Mouse (Mus musculus) left cerebral cortex, adult 18-20 months (tissue): ENCODE measurements at regions not wholly inside any gene's neighbourhood (a gene's known extent, or its start where the extent isn't known, plus 50 kb on each side); places are given as distances from the start of the nearest gene placed in this dataset.

ENCODE experiments used
- DNase-seq, 2 experiments: peaks; one replicate each; pipeline ENCODE4 v3.0.0; 2021 to 2022; ENCODE audit warnings: low spot score in 2 of 2, mixed read lengths in 1 of 2

- DNase-seq = no peak
Measured at GRCm38 (mm10) chr19:30427484-30427883, 122.0 kb downstream of the Dkk1 start.

GRCm38 (mm10) chr19:30433141-30433540 is 116.3 kb downstream of the Dkk1 start:
- no peak for DNase-seq

GRCm38 (mm10) chr19:30435054-30435738 is 114.3 kb downstream of the Dkk1 start:
- no peak for DNase-seq

GRCm38 (mm10) chr19:30450869-30451542 is 98.5 kb downstream of the Dkk1 start:
- peak in 1 of 2 experiments; percentile 2 for DNase-seq

GRCm38 (mm10) chr19:30451543-30451920 is 97.9 kb downstream of the Dkk1 start:
- no peak for DNase-seq

GRCm38 (mm10) chr19:30452671-30453070 is 96.8 kb downstream of the Dkk1 start:
- no peak for DNase-seq

GRCm38 (mm10) chr19:30483436-30483835 is 66.0 kb downstream of the Dkk1 start:
- no peak for DNase-seq

- no peak for DNase-seq
Measured at GRCm38 (mm10) chr19:30489786-30490185, 59.7 kb downstream of the Dkk1 start.

GRCm38 (mm10) chr19:30490916-30491315 is 58.5 kb downstream of the Dkk1 start:
- DNase-seq = no peak
